Mouse (Mus musculus) C2C12 (cell line): ENCODE data around the gene Fntb.

Experiments
- CEBPB ChIP-seq: IDR thresholded peaks from one replicate; pipeline ENCODE4 v1.6.1; 2011; ENCODE audit warnings: low read depth, mild to moderate bottlenecking, control low read depth, moderate library complexity
- CTCF ChIP-seq: IDR thresholded peaks from one replicate; pipeline ENCODE4 v1.5.1; 2011; ENCODE audit not compliant: control insufficient read depth, insufficient read depth, insufficient read length
- FOSL1 ChIP-seq: IDR thresholded peaks from one replicate; pipeline ENCODE4 v1.8.0; 2011; ENCODE audit warnings: mild to moderate bottlenecking, low read length; ENCODE audit not compliant: poor library complexity, insufficient read depth, severe bottlenecking
- MAX ChIP-seq: IDR thresholded peaks from one replicate; pipeline ENCODE4 v1.6.1; 2011; ENCODE audit warnings: mild to moderate bottlenecking, control low read depth
- MYOD1 ChIP-seq: IDR thresholded peaks from one replicate; pipeline ENCODE4 v1.6.1; 2011; ENCODE audit warnings: low read depth; ENCODE audit not compliant: control insufficient read depth, insufficient read length
- MYOG ChIP-seq: IDR thresholded peaks from one replicate; pipeline ENCODE4 v1.6.1; 2011; ENCODE audit not compliant: control insufficient read depth, insufficient read length; ENCODE audit errors: extremely low read depth
- USF1 ChIP-seq: IDR thresholded peaks from one replicate; pipeline ENCODE4 v1.6.1; 2011; ENCODE audit warnings: low read depth, mild to moderate bottlenecking, control low read depth, moderate library complexity

GRCm38 (mm10) chr12:76779951-76780350 is 14.6 kb downstream of the Fntb start:
- TF ChIP-seq CTCF, result no peak
- TF ChIP-seq MAX, result no peak
- no peak for TF ChIP-seq USF1
- no peak for TF ChIP-seq FOSL1
- no peak for TF ChIP-seq CEBPB
- TF ChIP-seq MYOG, result no peak
- TF ChIP-seq MYOD1, result no peak
